Mouse (Mus musculus) left cerebral cortex, adult 9 months (tissue): ENCODE results near the gene A430005L14Rik.

Experiments
- DNase-seq, 2 experiments: peaks; one replicate each; pipeline ENCODE4 v3.0.0; 2022; ENCODE audit warnings: low spot score in 2 of 2

The A430005L14Rik gene

DNA sequence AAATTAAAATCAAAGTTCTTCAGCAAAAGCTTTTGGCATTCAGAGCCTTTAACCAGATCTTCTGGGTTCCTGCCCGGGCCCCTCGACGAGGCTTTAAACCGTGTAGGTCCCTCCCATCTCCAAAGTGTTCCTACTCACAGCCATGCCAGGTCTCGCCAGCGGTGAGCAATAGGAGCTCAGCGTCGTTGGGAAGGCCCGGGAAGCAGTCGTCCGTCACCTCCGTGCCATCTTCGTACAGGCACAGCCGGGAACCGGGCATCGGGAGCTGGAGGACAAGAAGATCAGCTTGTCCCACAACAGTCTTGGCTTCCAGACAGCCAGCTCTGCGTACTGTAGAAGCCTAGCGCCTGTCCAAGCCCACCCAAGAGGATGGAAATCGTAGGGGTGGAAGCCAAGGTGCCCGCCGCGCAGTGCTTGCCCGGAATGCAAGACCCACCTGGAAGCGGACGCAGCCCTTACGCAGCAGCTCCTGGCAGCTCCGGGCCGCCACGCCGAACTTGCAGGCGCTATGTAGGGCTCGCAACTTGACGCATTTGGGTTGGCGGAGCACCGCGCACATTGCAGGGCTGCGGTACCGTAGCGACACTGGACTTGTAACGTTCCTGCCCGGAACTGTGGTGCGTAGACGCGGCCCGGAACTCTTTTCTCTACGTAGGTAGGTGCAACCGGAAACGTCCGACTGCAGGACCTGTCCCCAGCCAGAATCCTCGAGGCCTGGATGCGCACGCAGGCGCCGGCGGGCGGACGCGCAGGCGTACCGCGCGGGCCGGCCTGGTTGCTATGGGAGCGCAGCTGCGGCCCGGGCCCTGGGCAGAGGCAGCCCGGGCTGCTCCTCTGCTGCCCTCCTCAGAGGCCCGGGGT, 17.6 kb downstream of the A430005L14Rik start, which contains the start of the genes Dffb and Cep104:
TSS of gene Dffb (minus strand) at position 696 of the 861 bp plus-strand sequence.
TSS of gene Cep104 (plus strand) at position 764 of the 861 bp plus-strand sequence.
- DNase-seq, result peak; percentile 80 to 96

DNA sequence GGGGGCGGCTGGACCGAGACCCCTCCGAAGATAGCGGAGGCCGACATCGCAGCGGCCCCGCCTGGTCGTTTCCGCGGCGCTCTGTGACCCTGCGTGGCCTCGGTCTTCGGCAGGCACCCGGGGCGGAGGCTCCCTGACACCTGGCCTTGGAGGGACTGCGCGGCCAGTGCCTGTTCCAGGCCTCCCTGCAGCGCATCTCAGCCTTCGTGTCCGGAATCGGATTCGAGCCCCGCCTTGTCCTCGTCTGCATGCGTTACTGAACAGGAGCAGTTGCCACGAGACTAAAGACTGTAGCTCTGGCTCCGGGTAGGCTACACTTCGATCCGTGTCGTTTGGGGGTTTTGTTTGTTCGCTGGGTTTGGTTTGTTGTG, 18.2 kb downstream of the A430005L14Rik start:
- DNase-seq, result no peak

DNA sequence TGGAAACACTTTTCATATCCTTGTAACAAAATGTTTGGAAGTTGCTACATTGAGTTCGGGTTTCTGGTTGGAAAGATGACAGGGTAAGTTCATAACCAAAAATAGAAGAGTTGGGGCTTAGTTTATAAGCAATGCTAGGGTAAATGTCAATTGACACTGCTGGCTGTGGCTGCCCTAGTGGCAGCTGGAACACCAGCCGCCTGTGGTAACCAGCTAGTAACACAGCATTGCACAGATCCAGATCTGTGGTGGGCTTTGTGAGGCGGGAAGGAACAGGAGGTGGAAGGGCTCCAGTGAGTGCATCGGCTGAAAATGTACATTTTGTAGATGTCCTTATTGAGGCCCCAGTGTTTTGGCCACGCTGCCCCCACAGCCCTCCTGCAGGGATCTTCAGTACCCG, 18.7 kb downstream of the A430005L14Rik start:
- DNase-seq, result no peak

DNA sequence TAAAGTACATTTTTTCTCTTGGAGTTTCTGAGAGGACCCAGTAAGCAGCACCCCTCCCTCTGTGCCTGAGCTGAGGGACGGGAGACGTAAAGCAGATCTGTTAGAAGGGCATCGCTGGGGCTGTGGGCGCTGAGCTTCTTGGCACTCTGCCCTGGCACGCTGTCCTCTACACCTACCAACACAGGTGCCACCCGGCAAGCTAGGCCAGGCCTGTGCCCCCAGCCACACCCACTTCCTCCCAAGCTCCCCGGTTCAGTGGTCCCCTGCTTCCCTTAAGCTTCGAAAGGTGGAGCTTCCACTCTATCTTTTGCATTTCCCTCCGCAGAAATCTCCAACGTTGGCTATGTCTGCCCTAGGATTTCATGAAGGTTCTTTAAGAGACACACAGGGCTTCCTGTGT, 22.2 kb downstream of the A430005L14Rik start:
- DNase-seq, result no peak

DNA sequence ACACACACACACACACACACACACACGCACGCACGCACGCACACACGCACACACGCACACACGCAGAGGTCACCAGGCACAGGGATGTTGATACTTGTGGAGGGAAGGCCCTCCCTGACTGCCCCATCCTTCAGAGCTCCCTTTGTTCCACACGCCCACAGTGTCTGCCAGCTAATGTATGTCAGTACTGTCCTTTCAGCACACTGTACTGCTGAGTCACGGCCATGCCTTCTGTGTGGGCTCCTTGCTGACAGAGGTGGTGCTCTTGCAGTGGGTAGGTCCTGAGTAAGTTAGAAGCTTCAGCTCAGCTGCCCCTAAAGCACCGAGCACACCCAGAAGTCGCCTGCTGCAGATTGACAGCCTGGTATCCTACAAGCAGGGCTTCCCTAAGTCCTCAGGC, 23.4 kb downstream of the A430005L14Rik start:
- DNase-seq, result peak in 1 of 2 experiments; percentile 21

DNA sequence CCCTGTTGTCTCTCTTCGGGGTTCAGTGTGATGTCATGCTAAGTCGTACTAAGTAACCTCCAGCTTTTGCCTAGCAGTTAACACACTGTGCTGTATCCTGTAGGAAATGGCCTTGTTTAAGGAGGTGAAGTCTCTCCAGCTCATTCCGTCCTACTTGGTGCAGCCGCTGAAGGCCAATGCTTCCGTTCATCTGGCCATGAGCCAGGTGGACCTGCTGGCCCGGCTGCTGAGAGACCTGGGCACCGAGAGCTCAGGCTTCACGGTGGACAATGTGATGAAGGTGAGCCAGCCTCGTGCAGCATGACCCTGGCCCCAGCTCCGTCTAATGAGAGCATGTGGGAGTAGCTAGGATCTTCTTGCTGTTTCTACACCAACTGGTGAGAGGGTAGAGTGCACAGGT, 35.7 kb downstream of the A430005L14Rik start:
- no peak for DNase-seq

DNA sequence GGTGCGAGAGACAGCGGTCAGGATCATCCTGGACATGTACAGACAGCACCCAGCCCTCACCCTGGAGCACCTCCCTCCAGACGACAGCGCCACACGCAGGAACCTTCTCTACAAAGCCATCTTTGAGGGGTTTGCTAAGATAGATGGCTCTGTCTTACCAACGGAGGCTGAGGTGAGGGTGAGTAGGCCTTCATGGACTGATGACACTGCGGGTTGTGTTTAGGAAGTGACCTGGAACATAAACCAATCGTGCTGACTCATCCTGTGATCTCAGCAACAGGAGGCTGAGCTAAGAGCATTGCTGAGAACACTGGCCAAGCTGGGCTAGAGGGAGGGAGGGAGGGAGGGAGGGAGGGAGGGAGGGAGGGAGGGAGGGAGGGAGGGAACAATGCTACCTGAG, 36.5 kb downstream of the A430005L14Rik start:
- DNase-seq, result no peak

DNA sequence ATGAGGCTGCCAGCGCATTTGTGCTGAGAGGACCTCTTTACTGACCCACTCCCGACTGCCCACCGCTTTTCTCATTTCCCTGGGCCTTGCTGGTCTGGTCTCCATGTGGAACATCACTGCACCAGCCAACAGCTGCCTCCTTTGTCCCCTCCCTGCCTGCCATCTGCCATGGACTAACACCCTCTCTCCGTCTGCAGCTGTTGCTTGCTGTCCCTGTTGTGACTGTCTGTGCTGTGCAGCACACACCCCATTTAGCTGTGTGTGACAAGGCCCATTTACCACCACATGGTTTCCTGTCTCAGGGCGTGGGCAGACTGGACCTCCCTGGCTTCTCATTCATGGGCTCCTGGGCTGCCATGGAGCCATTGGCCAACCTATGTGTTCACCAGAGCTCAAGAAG, 48.5 kb downstream of the A430005L14Rik start:
- DNase-seq, result no peak

DNA sequence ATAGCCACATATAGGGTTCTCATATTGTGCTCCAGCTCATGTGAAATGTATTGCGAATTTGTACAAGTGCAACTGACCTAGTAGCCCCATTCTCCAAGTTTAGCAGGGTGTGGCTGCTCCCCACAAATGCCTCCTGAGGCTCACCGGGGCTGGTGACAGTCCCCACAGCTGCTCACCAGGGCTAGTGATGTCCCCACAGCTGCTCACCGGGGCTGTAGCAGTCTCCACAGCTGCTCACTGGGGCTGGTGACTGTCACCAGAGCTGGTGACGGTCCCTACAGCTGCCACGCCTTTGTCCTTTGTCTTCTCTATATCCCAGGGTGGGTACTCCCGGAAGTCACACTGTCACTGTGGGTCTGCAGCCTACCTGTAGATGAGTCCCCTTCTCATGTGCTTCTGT, 49.2 kb downstream of the A430005L14Rik start:
- DNase-seq, result no peak

DNA sequence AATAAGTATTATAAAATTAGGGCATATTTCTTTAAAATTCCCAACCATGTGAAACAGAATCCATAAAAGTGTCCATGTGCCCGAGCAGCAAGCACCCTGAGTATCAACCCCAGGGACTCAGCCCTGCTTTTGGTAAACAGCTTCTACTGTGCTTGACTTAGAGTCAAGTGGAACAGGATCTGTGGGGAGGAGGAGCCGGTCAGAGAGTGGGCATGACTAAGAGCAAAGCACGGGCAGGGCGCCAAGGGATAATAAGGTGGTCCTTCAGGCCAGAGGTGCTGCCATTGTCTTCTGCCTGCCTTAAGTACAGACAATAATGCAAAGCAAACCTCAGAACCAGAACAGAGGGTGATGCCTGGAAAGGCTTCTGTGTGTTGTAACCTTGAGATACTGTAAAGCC, 50.7 kb downstream of the A430005L14Rik start:
- DNase-seq, result no peak

DNA sequence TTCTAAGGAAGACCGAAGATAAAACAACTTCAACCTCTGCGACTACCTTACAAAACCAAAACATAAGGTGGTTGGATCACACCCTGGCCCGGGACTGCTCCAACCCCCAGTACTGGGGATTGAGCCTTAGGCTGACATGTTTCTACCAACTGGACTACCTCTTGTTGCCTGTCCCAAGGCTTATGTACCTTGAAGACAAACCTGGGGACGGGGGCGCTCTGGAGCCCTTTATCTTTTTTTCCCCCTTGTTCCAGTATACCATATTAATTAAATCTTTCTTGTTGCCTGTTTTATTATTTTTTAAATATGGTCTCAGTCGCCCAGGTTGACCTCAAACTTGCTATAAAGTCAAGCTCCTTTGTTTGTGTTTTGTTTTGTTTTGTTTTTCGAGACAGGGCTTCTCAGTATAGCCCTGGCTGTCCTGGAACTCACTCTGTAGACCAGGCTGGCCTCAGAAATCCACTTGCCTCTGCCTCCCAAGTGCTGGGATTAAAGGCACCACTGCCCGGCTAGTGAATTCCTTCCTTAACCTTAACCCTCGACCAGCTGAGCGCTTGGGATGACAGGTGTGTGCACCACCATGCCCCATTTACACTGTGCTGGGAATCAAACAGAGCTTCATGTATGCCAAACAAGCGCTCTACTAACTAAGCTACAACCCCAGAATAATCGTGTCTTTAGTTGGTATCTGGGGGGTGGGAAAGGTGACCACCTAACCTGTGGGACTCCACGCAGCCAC, 54.0 kb downstream of the A430005L14Rik start:
- no peak for DNase-seq
